Mouse (Mus musculus) hindbrain, embryonic 10.5 days (tissue): ENCODE data around the gene Ggcx. TPM values are rescaled to one million over a fixed set of nuclear protein-coding genes. Genes with fewer than 3 reads are reported as not detected.

Experiments used
- DNase-seq: peaks from one replicate; pipeline ENCODE4 v3.0.0-alpha.2; 2017; ENCODE audit warnings: low spot score
- H3K27ac ChIP-seq: fragments of 300-500 bp; sonication (generic); 2 replicates; pipeline ENCODE4 v1.5.1; 2016; ENCODE audit warnings: mild to moderate bottlenecking, moderate library complexity
- H3K27me3 ChIP-seq: fragments of 300-500 bp; sonication (generic); 2 replicates; pipeline ENCODE4 v1.6.1; 2016; ENCODE audit warnings: mild to moderate bottlenecking; ENCODE audit not compliant: poor library complexity, insufficient read depth, severe bottlenecking
- H3K36me3 ChIP-seq: fragments of 300-500 bp; sonication (generic); 2 replicates; pipeline ENCODE4 v1.6.1; 2016; ENCODE audit warnings: mild to moderate bottlenecking, moderate library complexity
- H3K4me1 ChIP-seq: fragments of 300-500 bp; sonication (generic); replicated peaks from 2 replicates; pipeline ENCODE4 v1.6.1; 2016; ENCODE audit warnings: mild to moderate bottlenecking
- H3K4me3 ChIP-seq: fragments of 300-500 bp; sonication (generic); 2 replicates; pipeline ENCODE4 v1.5.1; 2016; ENCODE audit warnings: mild to moderate bottlenecking, moderate library complexity
- H3K9me3 ChIP-seq: fragments of 300-500 bp; sonication (generic); 2 replicates; pipeline ENCODE4 v1.6.1; 2016; ENCODE audit warnings: mild to moderate bottlenecking, moderate library complexity
- WGBS: fragments of 180-500 bp; shearing (Covaris S2); methylation state at CpG from one replicate; pipeline ENCODE4 v1.1.7; 2016; 5-methylcytosine and 5-hydroxymethylcytosine counted together
- polyA plus RNA-seq: library from polyadenylated mRNA; unstranded; fragments of >200 nt; fragmentation: Nextera tagmentation; extraction: Ambion mirVana; gene quantifications from 2 replicates; pipeline ENCODE4 v1.2.1, GENCODE M21; 2016

The Ggcx gene
- polyA plus RNA-seq, 1 experiment from 2014 or later: 19.6 TPM

GRCm38 (mm10) chr6:72389941-72390771 is 24.0 kb upstream of the Ggcx start, which contains the start of gene Vamp8:
Gene Vamp8 (minus strand): TSS chr6:72390703.
- peak within 1 kb of the TSS; percentile 58 for H3K4me3 ChIP-seq
- H3K27ac ChIP-seq: peak within 1 kb of the TSS; percentile 86
- peaks cover 25% of the 10 kb centered on the region for H3K27me3 ChIP-seq
- no peaks in the 10 kb centered on the region for H3K9me3 ChIP-seq
- WGBS: 2% methylated on average over 33 of the region's 33 CpGs
- peak; percentile 60 for DNase-seq
- H3K4me1 ChIP-seq: peaks cover 29% of the 10 kb centered on the region
- H3K36me3 ChIP-seq: no peaks in the 10 kb centered on the region

GRCm38 (mm10) chr6:72390795-72391521 is 23.1 kb upstream of the Ggcx start:
- no peaks in the 10 kb centered on the region for H3K9me3 ChIP-seq
- DNase-seq: peak; percentile 40
- whole genome bisulfite sequencing: 12% methylated on average over 12 of the region's 12 CpGs
- peak overlapping the region; percentile 58 for H3K4me3 ChIP-seq
- H3K36me3 ChIP-seq: no peaks in the 10 kb centered on the region
- peaks cover 29% of the 10 kb centered on the region for H3K4me1 ChIP-seq
- peak overlapping the region; percentile 86 for H3K27ac ChIP-seq
- peaks cover 25% of the 10 kb centered on the region for H3K27me3 ChIP-seq

- 89% methylated on average over 5 of the region's 5 CpGs for WGBS
- Histone ChIP-seq H3K27me3 (peaks cover 25% of the 10 kb centered on the region), H3K36me3 (no peaks in the 10 kb centered on the region), H3K9me3 (no peaks in the 10 kb centered on the region), H3K4me1 (peaks cover 29% of the 10 kb centered on the region), H3K27ac (no peak overlapping the region), H3K4me3 (no peak overlapping the region)
- DNase-seq: no peak
Observed at GRCm38 (mm10) chr6:72392341-72392740, 21.8 kb upstream of the Ggcx start.

GRCm38 (mm10) chr6:72396837-72397251 is 17.3 kb upstream of the Ggcx start:
- no peaks in the 10 kb centered on the region for H3K27me3 ChIP-seq
- no peak for DNase-seq
- no peaks in the 10 kb centered on the region for H3K36me3 ChIP-seq
- H3K9me3 ChIP-seq: no peaks in the 10 kb centered on the region
- H3K4me1 ChIP-seq: no peaks in the 10 kb centered on the region
- no peak overlapping the region for H3K27ac ChIP-seq
- H3K4me3 ChIP-seq: no peak overlapping the region
- 83% methylated on average over 10 of the region's 10 CpGs for WGBS

GRCm38 (mm10) chr6:72399967-72400366 is 14.1 kb upstream of the Ggcx start:
- Histone ChIP-seq H3K4me3 (no peak overlapping the region), H3K27me3 (no peaks in the 10 kb centered on the region), H3K27ac (no peak overlapping the region), H3K4me1 (no peaks in the 10 kb centered on the region), H3K9me3 (no peaks in the 10 kb centered on the region), H3K36me3 (no peaks in the 10 kb centered on the region)
- 38% methylated on average over 2 of the region's 2 CpGs for WGBS
- peak; percentile 38 for DNase-seq

GRCm38 (mm10) chr6:72401875-72402274 is 12.2 kb upstream of the Ggcx start:
- Histone ChIP-seq H3K36me3 (no peaks in the 10 kb centered on the region), H3K4me1 (no peaks in the 10 kb centered on the region), H3K9me3 (no peaks in the 10 kb centered on the region), H3K27me3 (no peaks in the 10 kb centered on the region), H3K4me3 (no peak overlapping the region), H3K27ac (no peak overlapping the region)
- WGBS: 28% methylated on average over 7 of the region's 7 CpGs
- DNase-seq: peak; percentile 69

GRCm38 (mm10) chr6:72405356-72405755 is 8.8 kb upstream of the Ggcx start:
- H3K27ac ChIP-seq: no peak overlapping the region
- no peaks in the 10 kb centered on the region for H3K4me1 ChIP-seq
- no peaks in the 10 kb centered on the region for H3K27me3 ChIP-seq
- no peaks in the 10 kb centered on the region for H3K36me3 ChIP-seq
- 85% methylated on average over 7 of the region's 7 CpGs for WGBS
- no peak for DNase-seq
- H3K9me3 ChIP-seq: no peaks in the 10 kb centered on the region
- no peak overlapping the region for H3K4me3 ChIP-seq

- Histone ChIP-seq H3K9me3 (no peaks in the 10 kb centered on the region), H3K4me1 (no peaks in the 10 kb centered on the region), H3K27ac (no peak overlapping the region), H3K4me3 (no peak overlapping the region), H3K27me3 (no peaks in the 10 kb centered on the region), H3K36me3 (no peaks in the 10 kb centered on the region)
- peak; percentile 89 for DNase-seq
- WGBS: 2% methylated on average over 5 of the region's 5 CpGs
Observed at GRCm38 (mm10) chr6:72407119-72407518, 7.0 kb upstream of the Ggcx start.

- H3K4me3 ChIP-seq: no peak overlapping the region
- no peaks in the 10 kb centered on the region for H3K27me3 ChIP-seq
- peaks cover 7% of the 10 kb centered on the region for H3K4me1 ChIP-seq
- WGBS: 17% methylated on average over 3 of the region's 3 CpGs
- peak; percentile 50 for DNase-seq
- H3K27ac ChIP-seq: no peak overlapping the region
- H3K36me3 ChIP-seq: no peaks in the 10 kb centered on the region
- no peaks in the 10 kb centered on the region for H3K9me3 ChIP-seq
Observed at GRCm38 (mm10) chr6:72409567-72409966, 4.5 kb upstream of the Ggcx start.

GRCm38 (mm10) chr6:72410003-72410402 is 4.1 kb upstream of the Ggcx start:
- Histone ChIP-seq H3K4me3 (no peak overlapping the region), H3K4me1 (peaks cover 12% of the 10 kb centered on the region), H3K27ac (no peak overlapping the region), H3K36me3 (no peaks in the 10 kb centered on the region), H3K27me3 (no peaks in the 10 kb centered on the region), H3K9me3 (no peaks in the 10 kb centered on the region)
- DNase-seq: no peak
- WGBS: 32% methylated on average over 1 of the region's 1 CpGs

- Histone ChIP-seq H3K36me3 (no peaks in the 10 kb centered on the region), H3K27ac (no peak overlapping the region), H3K4me1 (peaks cover 16% of the 10 kb centered on the region), H3K9me3 (no peaks in the 10 kb centered on the region), H3K27me3 (no peaks in the 10 kb centered on the region), H3K4me3 (no peak overlapping the region)
- 86% methylated on average over 7 of the region's 7 CpGs for WGBS
- DNase-seq: no peak
Observed at GRCm38 (mm10) chr6:72410518-72410917, 3.6 kb upstream of the Ggcx start.

GRCm38 (mm10) chr6:72415181-72415580 is 1.1 kb downstream of the Ggcx start:
- Histone ChIP-seq H3K27me3 (no peaks in the 10 kb centered on the region), H3K9me3 (no peaks in the 10 kb centered on the region), H3K4me3 (peak overlapping the region; percentile 80), H3K27ac (no peak overlapping the region), H3K36me3 (peaks cover 27% of the 10 kb centered on the region), H3K4me1 (peaks cover 16% of the 10 kb centered on the region)
- no peak for DNase-seq
- 85% methylated on average over 5 of the region's 5 CpGs for WGBS
